Mouse (Mus musculus): ENCODE measurements around the gene Tsc22d4.

Tsc22d4 gene

DNA sequence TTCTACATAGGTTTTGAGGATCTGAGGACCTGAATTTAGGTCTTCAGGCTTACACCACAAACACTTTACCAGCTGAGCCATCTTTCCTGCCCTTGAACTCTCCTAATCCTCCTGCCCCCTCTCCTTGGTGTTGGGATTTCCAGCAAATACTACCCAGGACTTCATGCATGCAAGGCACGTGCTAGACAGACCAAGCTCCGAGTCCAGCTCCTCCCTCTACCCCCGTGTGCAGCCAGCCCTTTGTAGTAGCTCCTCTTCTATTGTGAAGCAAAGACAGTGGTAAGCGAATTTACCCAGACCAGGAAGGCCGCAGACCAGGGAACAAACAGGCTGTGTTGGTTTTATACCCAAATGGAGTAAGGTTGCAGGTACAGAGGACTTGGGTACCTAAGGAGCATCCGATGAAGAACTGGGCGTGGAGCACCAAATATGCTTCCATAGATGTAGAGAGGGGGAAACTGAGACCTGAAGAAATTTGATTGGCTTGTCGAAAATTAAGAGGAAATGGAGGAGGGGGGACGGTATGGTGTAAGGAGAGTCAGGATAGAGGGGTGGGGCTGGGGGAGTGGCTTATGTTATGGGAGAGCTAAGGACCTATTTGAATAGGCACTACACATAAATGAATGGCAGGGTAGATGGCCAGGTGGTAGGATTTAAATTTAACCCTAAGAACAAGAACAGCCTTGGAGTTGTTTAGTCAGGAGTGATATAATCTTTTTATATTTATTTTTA is 19.2 kb downstream of the Tsc22d4 start:
- DNase-seq (ENCODE audit: low spot score in 2 of 2) = no peak

DNA sequence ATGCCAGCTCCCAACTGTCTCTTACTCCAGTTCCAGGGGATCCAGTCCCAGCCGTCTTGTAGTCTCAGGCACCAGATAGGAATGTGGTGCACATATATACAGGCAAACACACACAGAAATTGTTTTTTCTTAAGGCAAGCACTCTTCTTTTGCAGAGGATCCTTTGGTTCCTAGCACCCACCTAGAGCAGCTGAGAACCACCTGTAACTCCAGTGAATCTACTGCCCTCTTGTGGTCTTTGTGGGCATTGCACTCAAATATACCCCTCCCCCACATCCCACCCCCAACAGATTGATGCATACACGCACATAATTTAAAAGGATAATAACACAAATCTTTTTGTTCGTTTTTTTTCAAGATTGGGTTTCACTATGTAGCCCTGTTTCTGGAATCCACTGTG is 20.7 kb downstream of the Tsc22d4 start:
- DNase-seq (ENCODE audit: low spot score in 2 of 2) = no peak

- DNase-seq (ENCODE audit: low spot score in 2 of 2) = no peak
These were observed 22.9 kb downstream of the Tsc22d4 start for GRCm38 (mm10) chr5:137768475-137768874.

DNA sequence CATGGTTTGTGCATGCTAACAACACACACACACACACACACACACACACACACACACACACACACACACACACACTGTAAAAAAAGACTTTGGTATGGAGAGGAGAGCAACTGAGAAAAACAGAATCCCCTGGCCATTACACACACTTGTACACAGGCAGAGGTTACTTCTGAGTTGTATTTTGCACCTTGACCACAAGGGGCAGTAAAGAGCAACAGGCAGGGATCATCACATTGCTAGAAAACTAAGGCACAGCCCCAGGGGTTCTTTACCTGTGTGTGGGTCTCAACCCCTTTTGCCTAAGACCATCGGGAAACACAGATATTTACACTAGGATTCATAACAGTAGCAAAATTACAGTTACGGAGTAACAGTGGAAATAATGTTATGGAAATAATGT is 25.2 kb downstream of the Tsc22d4 start:
- DNase-seq (ENCODE audit: low spot score in 2 of 2) = no peak

GRCm38 (mm10) chr5:137772755-137773154 is 27.2 kb downstream of the Tsc22d4 start:
- DNase-seq (ENCODE audit: low spot score in 2 of 2) = no peak

GRCm38 (mm10) chr5:137775587-137776290 is 30.2 kb downstream of the Tsc22d4 start:
- DNase-seq (ENCODE audit: low spot score in 2 of 2) = no peak

GRCm38 (mm10) chr5:137776408-137776918 is 30.9 kb downstream of the Tsc22d4 start:
- no peak for DNase-seq (ENCODE audit: low spot score in 2 of 2)

DNA sequence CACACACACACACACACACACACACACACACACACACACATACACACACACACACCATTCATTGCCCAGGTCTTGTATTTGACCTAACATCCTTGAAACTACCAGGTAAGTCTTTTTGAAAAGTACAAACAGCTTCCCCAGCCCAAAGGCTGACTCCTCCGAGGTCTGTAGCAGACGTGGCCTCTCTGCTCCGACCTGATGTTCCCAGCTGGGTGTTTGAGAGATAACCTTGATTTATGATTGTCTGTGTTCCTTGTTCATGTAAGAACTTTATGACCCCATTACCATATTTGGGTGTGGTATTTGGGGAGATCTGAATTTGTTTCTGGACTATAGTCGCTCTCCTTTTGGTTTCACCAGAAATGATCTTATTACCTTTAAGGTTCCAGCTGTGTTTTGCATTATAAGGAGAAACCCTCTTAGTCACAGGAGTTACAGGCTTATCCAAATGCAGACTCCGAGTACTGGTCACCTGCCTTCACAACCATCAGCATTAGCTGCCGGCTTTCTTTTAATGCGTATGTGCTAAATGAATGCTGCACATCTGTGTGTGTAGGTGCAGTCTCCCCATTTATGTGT is 31.8 kb downstream of the Tsc22d4 start:
- no peak for DNase-seq (ENCODE audit: low spot score in 2 of 2)

DNA sequence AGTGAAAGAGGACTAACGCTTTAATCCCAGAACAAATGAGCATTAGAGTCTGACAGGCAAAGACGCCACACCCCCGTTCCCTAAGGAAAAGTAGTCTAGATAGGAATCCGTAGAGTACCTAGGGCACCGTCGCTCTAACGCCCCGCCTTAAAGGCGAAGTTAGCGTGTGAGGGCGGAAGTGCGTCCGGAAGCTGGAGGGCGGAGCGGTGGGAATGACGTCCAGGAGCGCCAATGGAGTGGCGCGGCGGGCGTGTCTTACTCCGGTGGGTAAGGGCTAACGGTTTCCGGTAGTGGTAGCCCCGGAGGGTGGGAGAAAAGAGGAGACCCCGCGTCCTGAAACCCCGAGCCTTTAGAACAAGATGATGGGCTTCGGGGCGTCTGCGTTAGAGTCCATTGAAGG is 33.1 kb downstream of the Tsc22d4 start, which contains the start of gene Ppp1r35:
Gene Ppp1r35 (plus strand): TSS at position 215 of the 400 bp plus-strand sequence.
- DNase-seq (ENCODE audit: low spot score in 2 of 2) = peak; percentile 96 to 97

DNA sequence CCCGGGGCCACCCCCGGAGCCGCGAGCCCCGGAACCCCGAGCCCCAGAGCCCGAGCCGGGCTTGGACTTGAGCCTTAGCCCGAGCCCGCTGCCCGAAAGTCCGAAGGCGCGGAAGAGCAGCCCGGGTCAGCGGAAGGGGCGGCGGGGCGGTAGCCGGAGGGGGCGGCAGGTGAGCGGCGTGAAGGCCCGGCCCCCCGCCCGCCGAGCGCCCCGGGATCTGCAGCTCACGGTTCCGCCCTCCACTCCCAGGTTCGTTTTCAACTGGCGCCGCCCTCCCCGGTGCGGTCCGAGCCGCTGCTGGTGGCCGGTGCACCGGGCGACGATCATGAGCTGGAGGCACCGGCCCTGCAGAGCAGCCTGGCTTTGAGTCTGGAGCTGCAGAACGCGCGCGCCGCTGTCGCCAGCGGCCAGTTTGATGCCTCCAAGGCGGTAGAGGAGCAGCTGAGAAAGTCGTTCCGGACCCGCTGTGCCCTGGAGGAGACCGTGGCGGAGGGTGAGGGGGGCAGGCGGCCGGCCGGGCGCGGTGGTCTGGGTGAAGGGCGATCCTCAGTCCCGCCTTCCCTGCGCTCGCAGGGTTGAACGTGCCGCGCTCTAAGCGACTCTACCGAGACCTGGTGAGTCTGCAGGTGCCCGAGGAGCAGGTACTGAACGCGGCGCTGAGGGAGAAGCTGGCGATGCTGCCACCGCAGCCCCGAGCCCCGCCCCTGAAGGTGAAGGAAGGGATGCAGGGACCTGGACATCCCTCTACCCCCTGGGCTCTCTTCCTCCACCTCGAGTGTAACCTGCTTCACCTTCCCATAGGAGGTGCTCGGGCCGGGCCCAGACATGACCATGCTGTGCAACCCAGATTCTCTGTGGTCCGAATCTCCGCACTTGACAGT is 33.8 kb downstream of the Tsc22d4 start:
- DNase-seq (ENCODE audit: low spot score in 2 of 2) = no peak

DNA sequence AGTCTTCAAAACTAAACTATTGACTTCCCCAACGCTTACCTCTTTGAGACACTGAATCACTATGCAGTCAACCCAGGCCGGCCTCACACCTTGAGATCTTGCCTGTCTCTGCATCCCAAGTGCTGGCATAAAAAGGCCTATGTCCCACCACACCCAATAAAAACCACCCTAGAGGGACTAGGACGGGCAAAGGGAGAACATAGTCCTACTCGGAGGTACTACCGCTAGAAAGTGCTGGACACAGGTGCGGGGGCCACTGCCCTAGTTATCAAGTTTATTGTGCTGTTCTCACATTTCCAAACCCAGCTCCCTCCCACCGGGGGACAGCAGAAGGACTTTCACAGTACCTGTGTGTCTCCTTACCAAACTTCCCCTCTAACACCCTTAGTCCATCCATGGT is 36.1 kb downstream of the Tsc22d4 start:
- DNase-seq (ENCODE audit: low spot score in 2 of 2) = no peak

DNA sequence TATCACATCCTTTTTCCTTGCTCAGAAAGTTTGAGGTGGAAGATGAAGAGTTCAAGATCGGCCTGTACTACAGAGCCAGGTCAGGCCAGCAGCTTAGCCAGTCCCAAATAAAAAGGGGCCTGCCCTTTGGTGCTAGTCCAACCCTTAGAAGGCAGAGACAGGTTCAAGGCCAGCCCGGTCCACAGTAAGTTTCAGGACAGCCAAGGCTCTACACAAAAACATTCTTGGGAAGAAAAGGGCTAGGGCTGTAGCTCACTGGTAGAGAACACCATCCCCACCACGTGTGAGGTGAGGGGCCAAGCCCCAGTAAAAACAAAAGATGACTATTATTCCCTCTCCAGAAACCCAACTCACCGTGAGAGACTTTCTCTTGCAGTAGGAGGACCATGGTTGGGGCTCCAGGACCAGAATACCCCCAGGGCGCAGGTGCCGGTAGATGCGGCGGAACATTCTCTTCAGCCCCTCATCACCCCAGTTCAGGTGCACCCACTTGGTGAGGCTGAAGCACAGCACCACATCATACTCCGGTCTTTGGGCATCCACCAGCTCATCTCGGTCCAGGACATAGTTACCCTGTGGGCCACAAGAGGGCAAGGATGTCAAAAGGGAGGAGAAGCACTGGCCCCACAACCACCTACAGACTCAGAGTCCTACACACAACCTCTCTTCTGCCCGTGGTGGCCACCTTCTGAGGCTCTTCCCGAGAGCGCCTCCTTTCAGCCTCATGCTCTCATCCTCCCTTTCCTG is 37.4 kb downstream of the Tsc22d4 start:
- DNase-seq (ENCODE audit: low spot score in 2 of 2) = no peak

DNA sequence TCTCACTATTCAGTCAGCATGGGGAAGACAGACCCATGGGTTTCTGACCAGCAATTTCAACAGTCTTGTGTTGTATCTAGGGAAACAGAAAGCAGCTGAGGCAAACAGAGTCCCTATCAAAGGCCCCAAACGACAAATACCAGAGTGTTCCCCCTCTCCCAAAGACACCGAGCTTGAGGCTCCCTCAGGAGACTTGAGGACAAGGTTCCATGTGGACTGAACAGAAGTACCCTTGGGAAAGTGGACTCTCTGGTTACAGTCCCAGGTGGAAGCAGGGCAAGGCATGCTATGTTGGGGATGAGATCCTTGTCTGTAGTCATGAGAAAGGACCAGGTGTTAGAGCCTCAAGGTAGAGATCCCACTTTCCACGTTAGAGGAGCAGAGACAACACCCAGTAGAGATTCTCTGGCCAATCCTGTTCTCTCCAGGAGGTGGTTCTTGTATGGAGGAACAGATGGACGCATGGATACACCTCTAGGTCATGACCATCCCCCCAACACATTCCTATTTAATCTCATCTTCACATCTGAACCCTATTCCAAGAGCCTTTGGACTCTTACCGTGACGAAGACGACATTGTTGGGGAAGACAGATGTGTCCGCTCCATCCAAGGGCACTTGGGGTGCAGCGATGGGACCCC is 38.5 kb downstream of the Tsc22d4 start:
- no peak for DNase-seq (ENCODE audit: low spot score in 2 of 2)

DNA sequence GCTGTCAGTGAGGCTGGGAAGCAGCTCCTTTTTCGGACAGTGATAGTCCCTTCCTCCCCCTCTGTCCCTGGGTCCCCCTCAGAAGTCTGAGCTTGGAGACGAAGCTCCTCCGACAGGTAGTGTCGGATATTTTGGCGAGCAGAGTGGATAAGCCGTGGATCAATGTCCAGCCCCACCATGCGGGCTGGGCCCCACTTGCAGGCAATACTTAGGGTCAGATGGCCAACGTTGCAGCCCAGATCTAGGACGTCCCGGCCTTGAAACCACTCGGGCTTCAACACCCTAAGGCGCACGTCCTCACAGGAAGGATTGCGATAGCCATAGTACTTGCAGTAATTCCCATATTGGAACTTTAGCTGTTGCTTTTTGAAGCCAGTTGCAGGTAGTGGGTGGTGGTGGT is 39.0 kb downstream of the Tsc22d4 start:
- DNase-seq (ENCODE audit: low spot score in 2 of 2) = no peak

DNA sequence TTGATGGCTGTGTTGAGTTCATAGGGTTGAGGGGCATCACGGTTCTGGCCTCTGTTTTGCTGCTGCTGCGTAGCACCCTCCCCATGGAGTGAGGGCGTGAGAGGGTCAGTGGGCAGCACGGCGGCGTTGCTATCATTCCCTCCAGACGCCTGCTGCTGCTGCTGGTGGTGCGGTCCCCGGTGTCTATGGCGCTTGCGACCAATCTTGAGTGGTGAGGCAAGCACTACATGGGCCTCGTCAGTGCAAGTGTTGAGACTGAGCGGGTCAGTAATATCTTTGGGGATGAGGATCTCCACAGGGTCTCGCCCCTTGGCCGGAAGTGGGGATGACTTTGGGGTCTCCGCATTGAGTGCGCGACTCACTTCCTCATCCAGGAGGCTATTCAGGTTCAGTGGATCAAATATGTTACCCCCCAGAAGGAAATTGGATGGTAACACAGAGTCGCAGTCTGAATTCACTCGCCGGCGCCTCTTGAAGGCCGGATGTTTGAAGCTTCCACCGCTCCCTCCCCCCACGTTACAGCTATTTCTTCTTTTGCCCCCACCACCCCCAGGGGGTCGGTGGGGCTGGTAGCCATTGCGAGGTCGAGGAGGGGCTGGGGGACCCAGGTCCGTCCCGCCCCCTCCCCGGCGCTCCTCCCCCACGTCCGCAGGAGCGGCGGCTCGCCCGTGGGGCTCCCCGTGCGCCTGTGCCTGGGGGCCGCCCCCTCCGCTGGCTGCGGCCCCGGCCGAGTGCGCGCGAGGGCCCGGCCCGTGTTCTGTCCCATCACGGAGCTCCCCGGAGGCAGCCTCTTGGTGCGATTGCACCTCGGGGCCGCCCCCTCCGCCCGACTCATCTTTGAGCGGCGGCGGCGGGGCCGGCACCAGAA is 39.9 kb downstream of the Tsc22d4 start:
- peak in 1 of 2 experiments; percentile 31 for DNase-seq (ENCODE audit: low spot score in 2 of 2)

DNA sequence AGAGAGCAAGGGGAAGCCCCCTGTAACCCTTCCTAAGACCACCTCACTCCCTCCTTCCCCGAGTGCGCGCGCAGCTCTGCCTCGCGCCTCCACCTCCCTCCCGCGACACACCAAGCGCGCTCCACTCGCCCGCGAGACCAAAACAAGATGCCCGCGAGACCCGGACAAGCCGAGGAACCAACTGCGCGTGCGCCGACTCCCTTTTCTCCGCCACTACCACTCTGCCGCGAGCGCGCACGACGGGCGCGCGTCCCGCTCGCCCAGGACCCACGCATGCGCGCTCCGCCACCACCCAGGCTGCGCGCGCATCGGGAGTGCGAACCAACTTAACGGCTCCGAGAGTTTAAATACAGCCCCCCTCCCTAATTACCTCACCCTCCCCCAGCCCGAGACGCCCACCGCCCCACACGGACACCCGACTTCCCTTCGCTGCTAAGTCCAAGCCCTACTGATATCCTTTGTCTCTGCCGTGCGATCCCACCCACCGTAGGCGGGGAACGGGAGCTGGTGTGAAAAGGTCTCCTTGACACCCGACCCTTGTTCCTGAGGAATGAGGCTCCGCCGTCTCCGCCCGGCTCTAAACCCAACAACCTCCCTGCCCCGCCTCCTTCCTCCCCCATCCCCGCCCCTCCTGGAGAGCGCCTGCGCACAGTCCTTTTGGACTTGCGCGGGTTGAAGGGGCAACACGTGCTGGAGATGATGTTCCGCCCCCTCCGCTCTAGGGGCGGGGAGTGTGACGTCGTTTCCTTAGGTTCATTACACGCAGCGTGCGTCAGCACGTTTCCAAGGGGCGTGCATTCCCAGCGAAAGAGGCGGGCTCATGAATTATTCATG is 40.8 kb downstream of the Tsc22d4 start:
- DNase-seq (ENCODE audit: low spot score in 2 of 2) = peak; percentile 99

DNA sequence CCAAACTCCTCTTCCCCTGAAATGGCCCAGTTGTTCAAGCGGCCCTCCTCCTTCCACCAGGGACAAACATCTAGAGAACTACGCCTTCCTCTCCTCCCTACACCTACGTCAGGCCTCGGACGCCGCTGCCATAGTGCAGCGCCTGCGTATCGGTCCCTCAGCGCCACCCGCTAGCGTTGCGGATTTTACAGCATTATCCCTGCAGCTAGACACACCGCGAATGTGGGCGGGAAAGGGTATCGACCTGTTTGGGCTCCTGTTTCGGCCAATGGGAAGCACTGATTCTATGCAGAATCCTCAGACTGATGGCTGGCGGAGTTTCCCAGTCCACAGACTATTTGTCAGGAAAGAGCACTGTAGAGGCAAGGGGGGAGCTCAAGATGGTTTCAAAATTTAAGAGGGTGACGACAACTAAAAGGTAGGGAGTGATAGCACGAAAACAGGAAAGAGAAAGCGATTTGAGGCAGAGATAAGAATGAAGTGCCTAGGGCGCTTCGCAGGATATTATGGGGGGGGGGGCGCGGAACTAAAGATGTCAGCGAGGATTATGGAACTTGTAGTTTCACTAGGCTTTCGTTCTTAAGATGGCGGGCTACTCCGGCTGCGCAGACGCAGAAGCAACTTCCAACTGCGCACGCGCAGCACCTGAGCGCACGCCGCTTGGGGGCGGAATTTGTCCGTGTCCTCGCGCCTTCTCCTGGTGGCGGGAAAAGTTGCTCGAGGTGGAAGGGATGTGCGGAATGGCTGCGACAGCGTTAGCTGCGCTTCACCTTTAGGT is 41.8 kb downstream of the Tsc22d4 start, which contains the start of the genes Mepce and Zcwpw1:
Gene Mepce (minus strand): TSS at position 505 of the 778 bp plus-strand sequence.
Gene Zcwpw1 (plus strand): TSS at position 648 of the 778 bp plus-strand sequence.
- peak; percentile 97 for DNase-seq (ENCODE audit: low spot score in 2 of 2)

- no peak for DNase-seq (ENCODE audit: low spot score in 2 of 2)
These were observed 42.6 kb downstream of the Tsc22d4 start for GRCm38 (mm10) chr5:137788171-137788570.
